Mouse (Mus musculus): Measurements from ENCODE around the gene Ehbp1.

DNA sequence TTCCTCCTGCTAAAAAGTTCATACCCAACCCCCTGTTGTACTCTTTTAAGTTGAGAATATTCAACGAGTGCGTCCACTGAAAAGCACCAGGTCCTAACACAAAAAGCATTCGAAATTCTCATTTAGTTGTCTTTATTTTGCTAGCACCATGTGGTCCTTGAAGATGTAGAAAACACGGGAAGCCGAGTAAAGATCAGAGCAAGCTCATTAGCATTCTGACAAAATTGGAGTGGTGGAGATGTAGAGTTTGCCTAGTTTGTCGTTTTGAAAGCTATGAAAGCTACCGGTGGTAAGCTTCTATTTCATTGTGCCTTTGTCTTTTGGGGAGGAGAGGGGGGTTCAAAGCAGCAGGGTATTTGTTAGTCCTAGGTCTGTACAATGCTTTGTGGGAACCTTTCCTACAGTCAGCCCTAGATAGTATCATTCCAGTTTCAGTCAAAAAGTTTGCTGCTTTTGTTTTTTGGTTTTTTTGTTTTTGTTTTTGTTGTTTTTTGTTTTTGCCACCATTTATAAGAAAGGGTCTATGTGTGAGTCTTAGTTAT lies 307.5 kb downstream of the Ehbp1 start:
- TF ChIP-seq CTCF (IDR thresholded peaks at IDR 0.05; ENCODE audit: control insufficient read depth, insufficient read depth, insufficient read length) (no peak), USF1 (IDR thresholded peaks at IDR 0.05; ENCODE audit: low read depth) (no peak), MAX (IDR thresholded peaks at IDR 0.05) (no peak), MYOD1 (IDR thresholded peaks at IDR 0.05; ENCODE audit: control insufficient read depth, insufficient read length, low read depth) (no peak), CEBPB (IDR thresholded peaks at IDR 0.05; ENCODE audit: low read depth) (no peak)

All from C2C12 (cell line).